Mouse (Mus musculus): Measurements from ENCODE around the gene Scarb2.

Scarb2 gene

GRCm38 (mm10) chr5:92435025-92435584 is 71.5 kb downstream of the Scarb2 start, which contains the start of gene Nup54:
TSS of gene Nup54 (minus strand) at chr5:92435219.
- DNase-seq (ENCODE audit: low spot score), result peak; percentile 96

GRCm38 (mm10) chr5:92434571-92434985 is 72.1 kb downstream of the Scarb2 start:
- DNase-seq (ENCODE audit: low spot score), result no peak

GRCm38 (mm10) chr5:92434070-92434469 is 72.6 kb downstream of the Scarb2 start:
- DNase-seq (ENCODE audit: low spot score), result no peak

GRCm38 (mm10) chr5:92431611-92432010 is 75.0 kb downstream of the Scarb2 start:
- DNase-seq (ENCODE audit: low spot score), result no peak

GRCm38 (mm10) chr5:92430723-92431122 is 75.9 kb downstream of the Scarb2 start:
- DNase-seq (ENCODE audit: low spot score), result no peak

- no peak for DNase-seq (ENCODE audit: low spot score)
Measured at GRCm38 (mm10) chr5:92424126-92424525, 82.5 kb downstream of the Scarb2 start.

- no peak for DNase-seq (ENCODE audit: low spot score)
Measured at GRCm38 (mm10) chr5:92413982-92414375, 92.7 kb downstream of the Scarb2 start.

GRCm38 (mm10) chr5:92413271-92413981 is 93.2 kb downstream of the Scarb2 start:
- DNase-seq (ENCODE audit: low spot score), result no peak

GRCm38 (mm10) chr5:92411461-92412140 is 95.0 kb downstream of the Scarb2 start:
- DNase-seq (ENCODE audit: low spot score), result no peak

GRCm38 (mm10) chr5:92410486-92410885 is 96.1 kb downstream of the Scarb2 start:
- no peak for DNase-seq (ENCODE audit: low spot score)

- no peak for DNase-seq (ENCODE audit: low spot score)
Measured at GRCm38 (mm10) chr5:92409361-92410155, 97.1 kb downstream of the Scarb2 start.

- no peak for DNase-seq (ENCODE audit: low spot score)
Measured at GRCm38 (mm10) chr5:92404400-92404678, 102.3 kb downstream of the Scarb2 start.

- DNase-seq (ENCODE audit: low spot score), result no peak
Measured at GRCm38 (mm10) chr5:92403562-92404399, 102.9 kb downstream of the Scarb2 start.

- DNase-seq (ENCODE audit: low spot score), result no peak
Measured at GRCm38 (mm10) chr5:92402816-92403215, 103.8 kb downstream of the Scarb2 start.

GRCm38 (mm10) chr5:92398153-92398552 is 108.5 kb downstream of the Scarb2 start:
- peak; percentile 80 for DNase-seq (ENCODE audit: low spot score)

GRCm38 (mm10) chr5:92396476-92396875 is 110.2 kb downstream of the Scarb2 start:
- peak; percentile 38 for DNase-seq (ENCODE audit: low spot score)

GRCm38 (mm10) chr5:92395764-92396163 is 110.9 kb downstream of the Scarb2 start:
- no peak for DNase-seq (ENCODE audit: low spot score)

GRCm38 (mm10) chr5:92393863-92394262 is 112.8 kb downstream of the Scarb2 start:
- no peak for DNase-seq (ENCODE audit: low spot score)

GRCm38 (mm10) chr5:92392542-92392941 is 114.1 kb downstream of the Scarb2 start:
- DNase-seq (ENCODE audit: low spot score), result no peak

Measured in yolk sac, embryonic 10.5 days (tissue).